Mouse (Mus musculus) cerebellum, postnatal 36 days (tissue): Measurements from ENCODE around the gene Klhl15.

Source experiments
- DNase-seq, 2 experiments: peaks; one replicate each; pipeline ENCODE4 v3.0.0; 2021 to 2022; ENCODE audit warnings: mixed read lengths in 2 of 2

Klhl15 gene

DNA sequence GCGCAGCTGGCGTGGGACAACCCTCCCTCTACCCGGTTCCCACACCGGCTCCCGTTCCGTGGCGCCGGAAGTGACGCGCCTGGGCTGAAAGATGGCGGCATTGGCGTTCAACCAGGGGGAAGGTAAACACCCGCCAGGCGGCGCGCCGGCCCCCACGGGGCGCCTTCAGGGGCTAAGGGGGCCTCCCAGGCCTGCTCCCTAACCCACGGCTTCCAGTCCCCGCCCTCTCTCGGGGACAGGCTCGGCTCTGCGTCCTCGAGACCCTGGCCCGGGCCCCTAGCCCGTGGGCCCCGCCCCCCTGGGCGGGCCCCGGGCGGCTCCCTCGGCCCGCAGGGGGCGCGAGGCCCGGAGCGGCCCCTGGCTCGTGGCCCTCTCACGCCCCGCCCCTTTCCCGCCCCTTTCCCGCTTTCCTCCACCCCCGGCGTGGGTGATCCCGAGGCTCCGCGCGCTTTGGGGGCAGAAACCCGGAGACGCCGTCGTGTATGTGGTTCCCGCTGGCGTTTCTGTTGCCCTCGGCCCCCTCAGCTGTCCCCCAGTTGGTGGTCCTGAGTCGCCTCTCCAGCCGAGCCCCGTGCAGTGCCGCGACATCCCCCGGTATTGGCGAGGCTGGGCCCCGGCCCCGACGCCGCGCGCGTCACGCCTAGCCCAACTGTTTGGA, at the start of gene Klhl15:
TSS of gene Klhl15 (plus strand) at position 68 of the 658 bp plus-strand sequence.
- DNase-seq, result peak; percentile 71 to 74

DNA sequence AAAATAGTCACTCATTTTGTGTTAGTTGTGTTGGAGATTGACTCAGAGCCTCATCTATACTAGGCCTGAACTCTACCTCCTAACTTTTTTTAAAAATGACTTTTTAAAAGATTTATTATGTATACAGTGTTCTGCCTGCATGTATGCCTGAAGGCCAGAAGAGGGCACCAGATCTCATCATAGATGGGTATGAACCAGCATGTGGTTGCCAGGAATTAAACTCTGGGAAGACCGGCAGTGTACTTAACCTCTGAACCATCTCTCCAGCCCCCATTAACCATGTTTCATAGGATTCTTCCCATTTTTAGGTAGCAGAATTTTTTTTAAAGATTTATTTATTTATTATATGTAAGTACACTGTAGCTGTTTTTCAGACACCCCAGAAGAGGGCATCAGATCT, 49.2 kb upstream of the Klhl15 start:
- no peak for DNase-seq

DNA sequence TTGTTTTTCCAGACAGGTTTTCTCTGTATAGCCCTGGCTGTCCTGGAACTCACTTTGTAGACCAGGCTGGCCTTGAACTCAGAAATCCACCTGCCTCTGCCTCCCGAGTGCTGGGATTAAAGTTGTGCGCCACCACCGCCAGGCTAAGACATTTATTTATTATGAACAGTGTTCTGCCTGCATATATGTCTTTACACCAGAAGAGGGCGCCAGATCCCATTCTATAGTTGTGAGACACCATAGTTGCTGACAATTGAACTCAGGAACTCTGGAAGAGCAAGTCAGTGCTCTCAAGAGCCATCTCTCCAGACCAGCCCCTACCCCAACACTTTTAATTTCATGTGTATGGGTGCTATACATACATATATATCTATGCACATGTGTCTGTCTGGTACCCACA, 40.5 kb upstream of the Klhl15 start:
- peak in 1 of 2 experiments; percentile 16 for DNase-seq

DNA sequence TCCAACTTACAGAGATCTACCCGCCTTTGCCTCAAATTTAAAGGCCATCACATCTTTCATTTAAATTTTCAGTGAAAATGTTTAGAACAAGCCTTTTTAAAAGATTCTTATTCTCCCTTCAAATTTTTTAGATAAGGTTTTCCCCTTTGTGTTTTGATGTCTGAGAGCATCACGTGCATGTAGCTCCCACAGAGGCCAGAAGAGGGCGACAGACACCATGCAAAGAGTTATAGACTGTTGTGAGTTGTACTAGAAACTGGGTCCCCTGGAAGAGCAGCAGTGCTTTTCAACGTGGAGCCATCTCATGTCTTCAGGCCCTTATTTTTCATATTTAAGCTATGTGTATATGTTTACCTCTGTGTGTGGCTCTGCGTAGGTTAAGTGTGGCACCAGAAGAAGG, 36.6 kb upstream of the Klhl15 start:
- peak in 1 of 2 experiments; percentile 66 for DNase-seq

DNA sequence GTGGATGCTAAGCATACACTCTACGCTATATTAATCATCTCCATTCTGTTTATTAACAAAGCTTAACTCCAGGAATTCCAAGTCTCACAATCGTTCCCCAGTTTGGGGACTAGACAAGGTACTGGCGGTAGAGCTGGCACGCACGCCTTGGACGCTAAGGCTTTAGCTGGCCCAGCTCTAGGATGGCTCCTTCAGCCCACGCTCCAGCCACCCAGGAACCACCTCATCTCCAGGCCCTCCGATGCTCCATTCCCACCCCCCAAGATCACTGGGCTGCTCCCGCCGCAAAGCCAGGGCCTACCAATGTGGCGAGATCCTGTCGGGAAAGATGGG, 22.2 kb upstream of the Klhl15 start:
- no peak for DNase-seq

DNA sequence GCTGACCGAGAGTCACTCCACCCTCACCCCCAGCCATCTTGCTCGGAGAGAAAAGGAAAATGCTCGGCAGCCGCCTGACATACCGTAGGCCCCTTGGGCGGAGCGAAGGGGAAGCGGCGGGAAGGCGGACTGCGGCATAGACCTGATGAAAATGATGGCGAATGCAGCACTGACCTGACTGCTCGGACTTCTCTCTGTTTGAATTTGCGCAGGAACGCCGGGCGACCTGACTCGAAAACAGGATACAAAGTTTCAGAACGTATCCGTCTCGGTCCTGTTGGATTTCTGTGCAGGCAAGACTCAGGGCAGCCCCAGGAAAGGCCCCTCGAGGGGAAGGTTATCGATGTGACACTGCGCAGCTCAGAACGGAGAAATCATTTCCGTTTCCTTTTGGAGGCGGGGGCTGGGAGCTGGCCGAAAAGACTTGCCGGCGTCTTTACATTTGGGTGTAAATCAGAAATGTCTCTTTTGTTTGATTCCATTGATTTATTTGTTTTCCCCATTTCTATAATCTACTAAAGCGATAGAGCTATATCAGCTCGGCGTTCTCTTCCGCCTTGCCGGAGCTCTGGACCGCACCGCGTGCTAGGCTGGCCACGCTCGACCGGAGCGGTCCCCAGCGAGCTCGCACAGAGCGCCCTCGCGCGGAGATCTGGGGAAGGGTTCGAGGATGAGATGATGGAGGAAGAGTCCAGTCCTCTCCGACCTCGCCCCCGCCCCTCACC, 21.6 kb upstream of the Klhl15 start, which contains the start of gene Eif2s3x:
TSS of gene Eif2s3x (minus strand) at position 266 of the 725 bp plus-strand sequence.
- DNase-seq, result peak; percentile 85 to 92

DNA sequence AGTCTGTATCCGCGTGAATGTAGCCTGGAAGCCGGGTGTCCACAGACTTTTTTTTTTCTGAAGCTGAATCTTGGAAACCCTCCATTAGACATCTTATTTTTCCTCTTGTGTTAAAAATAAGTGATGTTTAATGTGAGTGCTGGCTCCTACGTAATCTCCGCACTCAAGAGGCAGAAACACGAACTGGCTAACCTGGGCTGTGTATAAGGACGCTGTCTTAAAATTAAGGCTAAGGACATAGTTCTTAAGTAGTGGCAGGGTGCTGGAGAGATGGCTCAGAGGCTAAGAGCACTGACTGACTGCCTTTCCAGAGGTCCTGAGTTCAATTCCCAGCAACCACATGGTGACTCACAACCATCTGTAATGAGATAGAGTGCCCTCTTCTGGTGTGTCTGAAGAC, 21.0 kb upstream of the Klhl15 start:
- peak in 1 of 2 experiments; percentile 30 for DNase-seq

DNA sequence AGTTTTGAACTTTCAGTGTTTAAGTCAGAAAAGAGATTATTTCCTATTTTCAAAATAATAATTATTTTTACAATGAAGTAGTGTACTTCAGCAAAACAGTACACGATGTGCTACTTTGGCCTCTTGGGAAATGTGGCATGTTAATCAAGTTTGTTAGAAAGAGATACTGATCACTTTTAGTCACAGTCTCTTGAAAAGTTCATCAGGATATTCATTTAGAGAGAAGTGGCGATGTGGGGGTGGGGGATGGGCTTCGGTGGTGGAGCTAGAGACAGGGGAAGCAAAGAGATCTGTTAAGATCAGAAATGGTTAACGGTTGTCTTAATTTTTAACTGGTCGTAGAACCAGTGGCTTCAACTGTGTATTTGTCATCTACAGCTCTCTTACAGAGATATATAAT, 967 bp upstream of the Klhl15 start:
- no peak for DNase-seq

DNA sequence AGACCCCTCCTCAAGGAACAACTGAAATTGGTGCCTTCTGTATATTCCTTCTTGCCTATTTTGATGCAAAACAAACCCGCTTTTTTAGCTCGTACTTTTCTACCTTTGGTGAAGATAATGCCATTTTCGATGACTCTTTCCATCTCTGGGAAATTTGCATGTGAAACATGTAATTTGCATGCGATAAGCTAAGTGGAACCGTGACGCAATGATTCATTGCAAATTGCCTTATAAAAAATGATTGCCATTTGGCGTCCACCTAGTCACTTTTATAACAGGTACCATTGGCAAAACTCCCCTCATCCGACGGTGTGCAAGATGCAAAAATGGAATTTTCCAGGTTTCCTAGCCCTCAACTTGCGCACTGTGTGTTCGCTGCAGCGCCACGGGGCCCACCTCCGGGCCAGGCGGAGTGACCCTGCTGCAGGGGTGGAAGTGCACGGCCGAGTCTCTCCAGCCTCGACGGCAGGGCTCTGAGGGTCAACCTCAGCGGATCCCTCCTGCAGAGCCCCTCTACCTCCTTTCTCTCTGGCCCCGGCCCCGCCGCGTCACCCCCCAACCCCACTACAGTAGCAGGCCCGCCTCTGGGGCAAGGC, 365 bp upstream of the Klhl15 start:
- DNase-seq, result no peak

DNA sequence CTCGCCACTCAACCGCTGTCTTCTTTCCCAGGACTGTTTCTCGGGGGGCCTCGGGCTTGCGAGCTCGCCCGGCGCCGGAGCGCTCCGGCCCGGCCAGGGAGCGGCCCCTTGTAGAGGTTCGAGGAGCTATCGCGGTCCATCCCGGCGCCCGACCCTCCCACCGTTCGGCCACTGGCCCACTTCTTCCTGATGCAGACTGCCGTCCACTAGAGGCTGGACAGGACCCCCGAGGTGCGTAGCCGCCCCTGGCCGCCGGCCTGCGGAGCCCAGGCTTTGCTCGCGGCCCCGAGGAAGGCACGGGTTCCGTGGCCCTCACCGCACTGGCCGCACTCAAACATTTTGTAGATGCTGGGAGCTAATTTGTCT, 774 bp downstream of the Klhl15 start:
- DNase-seq, result peak; percentile 21 to 23

DNA sequence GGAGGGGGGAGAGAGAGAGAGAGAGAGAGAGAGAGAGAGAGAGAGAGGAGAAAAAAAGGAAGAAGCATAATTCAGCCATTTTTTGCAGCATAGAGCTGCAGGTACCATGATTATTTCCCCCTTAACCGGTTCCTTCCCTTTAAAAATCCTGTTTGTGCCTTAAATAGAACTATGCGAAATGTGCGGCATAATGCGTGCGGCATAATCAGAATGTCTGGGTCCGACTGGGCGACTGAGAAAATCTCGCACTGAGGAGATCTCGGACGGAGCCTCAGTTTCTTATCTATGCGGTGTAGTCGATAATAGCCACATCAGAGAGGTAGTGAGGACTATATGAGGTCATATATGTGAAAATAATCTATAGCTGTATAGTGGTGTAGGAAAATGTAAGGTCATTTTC, 1.2 kb downstream of the Klhl15 start:
- peak in 1 of 2 experiments; percentile 9 for DNase-seq

DNA sequence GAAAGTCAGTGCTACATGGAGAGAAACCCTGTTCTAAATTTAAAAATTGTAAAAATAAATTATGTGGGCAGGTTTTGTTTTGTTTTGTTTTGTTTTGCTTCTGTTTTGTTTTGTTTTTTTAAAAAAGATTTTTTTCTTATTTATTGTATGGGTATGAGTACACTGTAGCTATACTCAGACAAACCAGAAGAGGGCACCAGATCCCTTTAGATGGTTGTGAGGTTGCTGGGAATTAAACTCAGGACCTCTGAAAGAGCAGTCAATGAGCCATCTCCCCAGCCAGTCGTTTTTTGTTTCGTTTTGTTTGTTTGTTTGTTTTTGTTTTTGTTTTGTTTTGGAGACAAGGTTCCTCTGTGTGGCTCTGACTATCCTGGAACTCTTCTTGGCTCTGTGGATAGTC, 54.5 kb downstream of the Klhl15 start:
- peak; percentile 6 to 47 for DNase-seq

DNA sequence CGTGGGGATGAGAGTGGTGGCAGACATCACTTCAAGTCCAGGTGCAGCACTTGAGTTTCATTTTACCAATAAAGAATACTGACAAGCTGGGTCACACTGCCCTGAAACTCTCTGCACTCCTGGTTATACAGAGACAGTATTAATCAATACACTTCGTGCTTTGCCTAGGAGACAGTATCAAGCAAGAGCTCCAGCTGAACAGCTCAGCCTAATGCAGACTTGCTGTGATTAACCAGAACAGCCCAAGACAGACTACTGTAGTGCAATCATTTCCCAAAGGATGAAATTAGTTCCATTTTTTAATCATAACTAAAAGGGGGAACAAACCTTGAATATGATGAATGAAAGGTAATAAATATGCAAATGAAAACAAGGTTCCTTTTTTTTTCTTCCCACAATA, 68.5 kb downstream of the Klhl15 start:
- DNase-seq, result no peak

DNA sequence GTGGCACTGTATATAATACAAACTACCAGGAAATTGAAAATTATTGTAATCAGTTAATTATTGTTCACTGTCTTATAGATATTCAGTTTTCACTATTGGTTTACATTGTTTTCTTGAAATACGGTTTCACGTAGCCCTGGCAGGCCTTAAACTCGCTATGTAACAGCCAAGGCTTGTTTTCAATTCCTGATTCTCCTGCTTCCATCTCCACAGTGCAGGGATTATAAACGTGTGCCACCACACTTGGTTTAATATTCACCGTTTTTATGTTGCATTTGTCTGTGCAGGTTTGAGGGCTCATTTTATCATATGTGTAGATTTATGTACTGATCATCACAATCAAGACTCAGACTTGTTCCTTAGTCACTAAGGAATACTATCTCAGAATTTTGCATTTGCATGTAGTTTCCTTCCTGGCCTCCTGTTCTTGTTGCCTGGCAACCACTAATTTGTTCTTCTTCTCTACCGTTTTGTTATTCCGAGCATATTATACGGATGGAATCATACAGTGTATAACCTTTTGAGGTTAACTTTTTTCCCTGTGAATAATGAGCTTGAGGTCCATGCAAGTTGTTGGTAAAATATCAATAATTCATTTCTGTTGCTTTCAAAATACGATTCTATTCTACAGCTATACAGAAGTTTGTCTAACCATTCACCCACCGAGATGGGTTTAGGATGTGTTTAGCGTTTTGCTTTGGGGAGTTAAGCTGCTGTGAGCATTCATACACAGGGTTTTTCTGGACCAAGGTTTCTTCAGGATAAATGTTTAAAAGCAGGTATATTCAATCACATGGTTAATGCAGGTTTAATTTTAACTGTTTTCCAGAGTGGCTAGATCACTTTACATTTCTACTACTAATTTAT, 86.9 kb downstream of the Klhl15 start:
- no peak for DNase-seq
